Mouse (Mus musculus) liver, embryonic 13.5 days (tissue): ENCODE measurements around the gene 9130019O22Rik. TPM values are rescaled to one million over a fixed set of nuclear protein-coding genes. Genes with fewer than 3 reads are reported as not detected.
"Not testable (repeated sequence)": the region's sequence is repeated elsewhere in the genome, so short reads cannot be mapped to it uniquely, and the experiment has no call there.

Experiments used
- ATAC-seq: fragments of 200-750 bp; cut with Nextera tagmentation; 2 replicates; pipeline ENCODE4 v1.8.0; 2017; ENCODE audit warnings: low read depth, mild to moderate bottlenecking, moderate number of reproducible peaks, moderate library complexity
- DNase-seq: peaks from one replicate; pipeline ENCODE4 v3.0.0; 2022
- H3K27ac ChIP-seq: fragments of 300-500 bp; sonication (generic); 2 replicates; pipeline ENCODE4 v1.5.1; 2015; ENCODE audit warnings: moderate library complexity, mild to moderate bottlenecking, inconsistent platforms
- H3K27me3 ChIP-seq: fragments of 300-500 bp; sonication (generic); 2 replicates; pipeline ENCODE4 v1.6.1; 2015; ENCODE audit warnings: mild to moderate bottlenecking, inconsistent platforms
- H3K36me3 ChIP-seq: fragments of 300-500 bp; sonication (generic); 2 replicates; pipeline ENCODE4 v1.6.1; 2015; ENCODE audit warnings: mild to moderate bottlenecking, inconsistent platforms
- H3K4me1 ChIP-seq: fragments of 300-500 bp; sonication (generic); replicated peaks from 2 replicates; pipeline ENCODE4 v1.6.1; 2015; ENCODE audit warnings: inconsistent platforms
- H3K4me2 ChIP-seq: fragments of 300-500 bp; sonication (generic); 2 replicates; pipeline ENCODE4 v1.6.1; 2015; ENCODE audit warnings: inconsistent platforms, mild to moderate bottlenecking, moderate library complexity
- H3K4me3 ChIP-seq: fragments of 300-500 bp; sonication (generic); replicated peaks from 2 replicates; pipeline ENCODE4 v1.5.1; 2015; ENCODE audit warnings: mild to moderate bottlenecking, inconsistent platforms
- H3K9ac ChIP-seq: fragments of 300-500 bp; sonication (generic); 2 replicates; pipeline ENCODE4 v1.6.1; 2015; ENCODE audit warnings: mild to moderate bottlenecking, inconsistent platforms
- H3K9me3 ChIP-seq: fragments of 300-500 bp; sonication (generic); replicated peaks from 2 replicates; pipeline ENCODE4 v1.6.1; 2016; ENCODE audit warnings: inconsistent platforms
- WGBS: fragments of 180-500 bp; shearing (Covaris S2); methylation state at CpG from one replicate; pipeline ENCODE4 v1.1.7; 2015; ENCODE audit not compliant: insufficient replicate concordance; 5-methylcytosine and 5-hydroxymethylcytosine counted together
- polyA plus RNA-seq: library from polyadenylated mRNA; unstranded; fragments of >200 nt; fragmentation: Nextera tagmentation; extraction: Ambion mirVana; gene quantifications from 2 replicates; pipeline ENCODE4 v1.2.1, GENCODE M21; 2015

9130019O22Rik gene
- polyA plus RNA-seq, 1 experiment from 2014 or later: 1.4 TPM

DNA sequence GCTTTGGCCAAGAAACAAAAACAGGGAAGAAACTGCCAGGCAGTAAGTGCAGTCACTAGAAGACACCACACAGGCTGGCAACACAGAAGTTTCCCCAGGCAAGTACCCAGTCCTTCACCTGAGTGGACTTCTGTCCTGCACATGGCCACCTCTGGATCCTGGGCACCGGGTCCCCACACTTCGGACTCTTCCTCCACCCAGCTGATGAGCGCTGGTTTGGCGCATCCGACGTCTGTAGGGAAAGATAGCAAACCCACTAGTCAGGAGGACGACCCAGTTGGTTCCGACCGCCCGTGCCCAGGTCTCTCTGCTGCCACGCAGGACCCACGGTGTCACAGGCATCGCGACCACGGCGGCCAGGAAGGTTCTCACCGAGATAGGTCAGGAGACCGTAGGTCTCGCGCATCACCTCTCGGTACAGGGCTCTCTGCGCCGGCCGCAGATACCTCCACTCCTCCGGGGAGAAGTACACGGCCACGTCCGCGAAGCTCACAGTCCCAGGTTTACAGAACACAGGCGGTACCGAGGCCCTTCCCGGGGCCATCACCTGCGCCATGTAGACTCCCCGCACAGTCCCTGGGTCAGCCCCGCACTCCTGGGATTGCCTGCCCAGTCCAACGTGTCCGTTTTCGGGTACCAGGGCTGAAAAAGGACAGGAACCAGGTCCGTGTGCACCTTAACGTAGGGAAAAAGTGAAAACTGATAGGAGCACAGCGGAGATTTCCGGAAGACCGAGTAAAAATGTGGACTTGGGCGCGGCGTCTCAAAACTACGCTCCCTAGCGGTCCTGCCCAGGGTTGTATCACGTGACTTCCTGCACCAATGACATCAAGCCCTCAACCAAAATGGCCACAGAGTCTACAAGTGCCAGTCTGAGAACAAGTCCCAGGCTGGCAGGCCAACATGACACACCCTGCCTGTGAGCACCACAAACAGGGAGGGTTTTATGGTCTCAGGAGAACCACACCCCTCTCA lies 11.4 kb downstream of the 9130019O22Rik start, which contains the start of gene Zfp747:
Gene Zfp747 (minus strand): TSS at position 780 of the 975 bp plus-strand sequence.
- peak within 1 kb of the TSS; percentile 87 for H3K4me2 ChIP-seq
- H3K9ac ChIP-seq: peak within 1 kb of the TSS; percentile 83
- peaks cover 34% of the 10 kb centered on the region for H3K4me1 ChIP-seq
- ATAC-seq (peak; percentile 97), DNase-seq (peak; percentile 95)
- peak within 1 kb of the TSS; percentile 79 for H3K4me3 ChIP-seq
- peak within 1 kb of the TSS; percentile 75 for H3K27ac ChIP-seq
- H3K27me3 ChIP-seq, H3K9me3 ChIP-seq: not testable (repeated sequence)
- peaks cover 11% of the 10 kb centered on the region for H3K36me3 ChIP-seq
- WGBS: 2% methylated on average over 49 of the region's 49 CpGs

GRCm38 (mm10) chr7:127371870-127372269 lies 15.1 kb downstream of the 9130019O22Rik start:
- not testable (repeated sequence) for H3K27me3 ChIP-seq, H3K4me3 ChIP-seq, H3K27ac ChIP-seq, H3K9me3 ChIP-seq, H3K4me2 ChIP-seq, ATAC-seq, DNase-seq, H3K9ac ChIP-seq
- WGBS: 72% methylated on average over 3 of the region's 3 CpGs
- H3K4me1 ChIP-seq: peaks cover 20% of the 10 kb centered on the region
- H3K36me3 ChIP-seq: peaks cover 11% of the 10 kb centered on the region

DNA sequence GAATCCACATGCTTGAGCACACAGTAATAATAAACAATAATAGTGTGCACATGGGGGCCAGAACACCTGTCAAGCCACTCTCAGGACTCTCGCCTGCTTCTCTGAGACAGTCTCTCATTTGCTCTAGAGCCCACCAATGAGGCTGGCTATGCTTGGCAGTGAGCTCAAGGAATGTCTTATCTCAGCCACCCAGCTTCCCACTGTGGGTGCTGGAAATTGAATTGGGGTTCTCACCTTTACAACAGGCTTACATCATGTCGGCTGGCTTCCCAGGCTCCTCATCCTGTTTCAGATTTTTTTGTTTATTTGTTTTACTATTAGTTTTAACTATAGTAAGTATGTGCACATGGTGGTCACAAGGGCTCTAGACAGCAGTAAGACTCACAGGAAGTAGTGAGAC lies 15.8 kb downstream of the 9130019O22Rik start:
- H3K4me1 ChIP-seq: peaks cover 17% of the 10 kb centered on the region
- 22% methylated on average over 2 of the region's 2 CpGs for WGBS
- no peaks in the 10 kb centered on the region for H3K27me3 ChIP-seq
- no peak overlapping the region for H3K4me2 ChIP-seq
- no peak overlapping the region for H3K4me3 ChIP-seq
- no peak overlapping the region for H3K27ac ChIP-seq
- no peak for DNase-seq
- H3K36me3 ChIP-seq: peaks cover 11% of the 10 kb centered on the region
- no peak for ATAC-seq
- no peak overlapping the region for H3K9ac ChIP-seq
- no peaks in the 10 kb centered on the region for H3K9me3 ChIP-seq

- no peak overlapping the region for H3K4me3 ChIP-seq
- H3K9ac ChIP-seq: no peak overlapping the region
- no peaks in the 10 kb centered on the region for H3K9me3 ChIP-seq
- H3K36me3 ChIP-seq: no peaks in the 10 kb centered on the region
- DNase-seq (no peak), ATAC-seq (no peak)
- H3K4me2 ChIP-seq: no peak overlapping the region
- no peak overlapping the region for H3K27ac ChIP-seq
- WGBS: 68% methylated on average over 3 of the region's 3 CpGs
- peaks cover 14% of the 10 kb centered on the region for H3K4me1 ChIP-seq
- peaks cover 21% of the 10 kb centered on the region for H3K27me3 ChIP-seq
Measured at GRCm38 (mm10) chr7:127366249-127366648, 20.7 kb downstream of the 9130019O22Rik start.

- no peaks in the 10 kb centered on the region for H3K36me3 ChIP-seq
- no peak overlapping the region for H3K4me3 ChIP-seq
- ATAC-seq (no peak), DNase-seq (no peak)
- no peaks in the 10 kb centered on the region for H3K9me3 ChIP-seq
- H3K4me1 ChIP-seq: peaks cover 12% of the 10 kb centered on the region
- WGBS: 72% methylated on average over 4 of the region's 4 CpGs
- H3K4me2 ChIP-seq: no peak overlapping the region
- no peak overlapping the region for H3K27ac ChIP-seq
- no peak overlapping the region; the same call in 1 of the 2 replicates for H3K9ac ChIP-seq
- H3K27me3 ChIP-seq: peaks cover 28% of the 10 kb centered on the region
Measured at GRCm38 (mm10) chr7:127364166-127364565, 22.8 kb downstream of the 9130019O22Rik start.

DNA sequence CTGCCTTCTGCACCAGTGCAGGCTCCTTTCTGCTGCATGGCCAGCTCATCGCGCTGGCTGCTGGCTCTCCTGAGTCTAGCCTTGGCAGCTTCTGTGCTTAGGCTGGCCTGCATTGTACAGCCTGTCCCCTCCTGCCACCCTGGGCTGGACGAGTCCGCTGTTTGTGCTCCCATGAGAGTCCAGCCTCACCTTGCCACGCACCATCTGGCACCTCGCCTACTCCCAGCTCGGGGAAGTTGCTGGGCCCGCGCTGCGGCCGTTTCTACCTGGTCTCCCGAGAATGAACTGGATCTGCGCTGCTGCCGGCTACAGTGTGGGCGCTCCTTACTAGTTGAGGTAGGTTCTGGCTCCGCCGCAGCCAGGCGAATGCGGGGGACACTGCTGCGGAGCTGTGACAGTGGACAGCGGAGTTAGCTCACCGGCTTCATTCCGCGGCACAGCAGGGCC lies 23.5 kb downstream of the 9130019O22Rik start:
- DNase-seq: no peak
- H3K27me3 ChIP-seq: peaks cover 31% of the 10 kb centered on the region
- H3K9ac ChIP-seq: peak overlapping the region; percentile 47
- ATAC-seq: 0 out of 2 replicates have a peak, but pooled peaks have one; percentile 26
- H3K4me1 ChIP-seq: peaks cover 12% of the 10 kb centered on the region
- H3K36me3 ChIP-seq: no peaks in the 10 kb centered on the region
- H3K4me2 ChIP-seq: peak overlapping the region; percentile 63
- H3K27ac ChIP-seq: no peak overlapping the region
- H3K9me3 ChIP-seq: no peaks in the 10 kb centered on the region
- 13% methylated on average over 24 of the region's 24 CpGs for WGBS
- peak overlapping the region; percentile 43 for H3K4me3 ChIP-seq

DNA sequence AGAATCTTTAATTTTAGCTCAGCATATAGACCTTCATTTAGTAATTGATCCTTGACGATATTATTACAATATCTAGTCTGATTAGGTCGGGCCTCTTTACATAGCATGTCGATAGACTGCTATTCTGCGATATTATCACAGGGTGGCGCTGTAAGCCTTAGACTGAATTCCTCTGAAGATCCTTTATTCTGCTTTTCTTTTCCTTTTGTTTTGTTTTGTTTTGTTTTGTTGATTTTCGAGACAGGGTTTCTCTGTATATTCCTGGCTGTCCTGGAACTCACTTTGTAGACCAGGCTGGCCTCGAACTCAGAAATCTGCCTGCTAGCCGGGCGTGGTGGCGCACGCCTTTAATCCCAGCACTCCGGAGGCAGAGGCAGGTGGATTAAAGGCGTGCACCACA lies 24.5 kb downstream of the 9130019O22Rik start:
- H3K27ac ChIP-seq, H3K9me3 ChIP-seq, DNase-seq, H3K36me3 ChIP-seq, ATAC-seq, H3K9ac ChIP-seq: not testable (repeated sequence)
- peaks cover 12% of the 10 kb centered on the region for H3K4me1 ChIP-seq
- H3K27me3 ChIP-seq: peaks cover 34% of the 10 kb centered on the region
- peak overlapping the region; percentile 28 for H3K4me3 ChIP-seq
- 19% methylated on average over 13 of the region's 13 CpGs for WGBS
- H3K4me2 ChIP-seq: peak overlapping the region; percentile 39

GRCm38 (mm10) chr7:127361449-127361848 lies 25.5 kb downstream of the 9130019O22Rik start:
- peaks cover 40% of the 10 kb centered on the region for H3K27me3 ChIP-seq
- H3K4me1 ChIP-seq: peaks cover 12% of the 10 kb centered on the region
- no peaks in the 10 kb centered on the region for H3K36me3 ChIP-seq
- ATAC-seq (peak; percentile 50; the same call in 1 of the 2 replicates), DNase-seq (no peak)
- no peak overlapping the region for H3K27ac ChIP-seq
- H3K4me2 ChIP-seq: no peak overlapping the region
- H3K9ac ChIP-seq: no peak overlapping the region
- no peaks in the 10 kb centered on the region for H3K9me3 ChIP-seq
- 49% methylated on average over 13 of the region's 13 CpGs for WGBS
- H3K4me3 ChIP-seq: no peak overlapping the region

DNA sequence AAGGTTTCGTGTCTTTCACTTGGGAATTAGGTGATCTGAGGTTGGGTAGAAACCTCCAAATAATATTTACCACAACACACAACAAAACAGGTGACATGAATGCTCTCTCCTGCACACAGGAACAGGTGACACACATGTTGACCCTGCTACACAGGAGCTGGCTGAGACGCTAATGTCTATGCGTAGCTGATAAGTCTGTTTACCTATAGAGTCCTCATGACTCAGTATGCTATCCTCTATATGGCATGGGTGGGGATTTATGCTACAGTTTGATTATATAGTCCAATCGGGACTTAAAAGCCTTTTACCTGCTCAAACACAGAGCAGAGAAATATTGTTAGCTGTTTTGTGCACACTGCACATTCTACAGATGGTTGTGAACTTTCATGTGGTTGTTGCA lies 26.7 kb downstream of the 9130019O22Rik start:
- no peak overlapping the region for H3K4me3 ChIP-seq
- no peaks in the 10 kb centered on the region for H3K9me3 ChIP-seq
- H3K27ac ChIP-seq: no peak overlapping the region
- H3K36me3 ChIP-seq: no peaks in the 10 kb centered on the region
- no peak overlapping the region for H3K4me2 ChIP-seq
- no peak for ATAC-seq
- peaks cover 40% of the 10 kb centered on the region for H3K27me3 ChIP-seq
- DNase-seq: no peak
- H3K4me1 ChIP-seq: peaks cover 12% of the 10 kb centered on the region
- WGBS: 54% methylated on average over 4 of the region's 4 CpGs
- H3K9ac ChIP-seq: no peak overlapping the region

DNA sequence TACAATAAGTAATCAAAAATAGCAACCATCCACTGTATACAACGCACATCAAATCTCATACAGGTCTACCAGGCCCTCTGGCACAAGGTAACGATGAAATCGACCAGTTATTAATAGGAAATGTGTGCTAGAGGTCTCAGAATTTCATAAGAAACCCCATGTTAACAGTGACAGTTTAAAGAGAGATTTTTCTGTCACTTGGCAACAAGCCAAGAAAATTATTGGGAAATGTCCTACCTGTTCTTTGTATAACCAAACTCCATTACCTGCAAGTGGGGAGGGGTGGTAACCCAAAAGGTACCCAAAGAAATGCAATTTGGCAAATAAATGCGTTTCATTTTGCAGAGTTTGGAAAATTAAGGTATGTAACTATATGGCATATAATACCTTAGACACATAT lies 28.5 kb downstream of the 9130019O22Rik start:
- peaks cover 28% of the 10 kb centered on the region for H3K27me3 ChIP-seq
- H3K9me3 ChIP-seq: no peaks in the 10 kb centered on the region
- no peaks in the 10 kb centered on the region for H3K36me3 ChIP-seq
- ATAC-seq (no peak), DNase-seq (no peak)
- H3K9ac ChIP-seq: no peak overlapping the region
- 54% methylated on average over 4 of the region's 4 CpGs for WGBS
- no peak overlapping the region for H3K4me2 ChIP-seq
- H3K4me1 ChIP-seq: peaks cover 8% of the 10 kb centered on the region
- H3K4me3 ChIP-seq: no peak overlapping the region
- H3K27ac ChIP-seq: no peak overlapping the region

- Histone ChIP-seq H3K9ac (no peak overlapping the region), H3K36me3 (no peaks in the 10 kb centered on the region), H3K9me3 (no peaks in the 10 kb centered on the region), H3K4me2 (no peak overlapping the region), H3K4me3 (no peak overlapping the region), H3K4me1 (peaks cover 5% of the 10 kb centered on the region; the same call in 1 of the 2 replicates), H3K27ac (no peak overlapping the region), H3K27me3 (peaks cover 25% of the 10 kb centered on the region)
- WGBS: 51% methylated on average over 2 of the region's 2 CpGs
- no peak for ATAC-seq
- DNase-seq: no peak
Measured at GRCm38 (mm10) chr7:127357871-127358270, 29.1 kb downstream of the 9130019O22Rik start.
